In the genomic region with DNA sequence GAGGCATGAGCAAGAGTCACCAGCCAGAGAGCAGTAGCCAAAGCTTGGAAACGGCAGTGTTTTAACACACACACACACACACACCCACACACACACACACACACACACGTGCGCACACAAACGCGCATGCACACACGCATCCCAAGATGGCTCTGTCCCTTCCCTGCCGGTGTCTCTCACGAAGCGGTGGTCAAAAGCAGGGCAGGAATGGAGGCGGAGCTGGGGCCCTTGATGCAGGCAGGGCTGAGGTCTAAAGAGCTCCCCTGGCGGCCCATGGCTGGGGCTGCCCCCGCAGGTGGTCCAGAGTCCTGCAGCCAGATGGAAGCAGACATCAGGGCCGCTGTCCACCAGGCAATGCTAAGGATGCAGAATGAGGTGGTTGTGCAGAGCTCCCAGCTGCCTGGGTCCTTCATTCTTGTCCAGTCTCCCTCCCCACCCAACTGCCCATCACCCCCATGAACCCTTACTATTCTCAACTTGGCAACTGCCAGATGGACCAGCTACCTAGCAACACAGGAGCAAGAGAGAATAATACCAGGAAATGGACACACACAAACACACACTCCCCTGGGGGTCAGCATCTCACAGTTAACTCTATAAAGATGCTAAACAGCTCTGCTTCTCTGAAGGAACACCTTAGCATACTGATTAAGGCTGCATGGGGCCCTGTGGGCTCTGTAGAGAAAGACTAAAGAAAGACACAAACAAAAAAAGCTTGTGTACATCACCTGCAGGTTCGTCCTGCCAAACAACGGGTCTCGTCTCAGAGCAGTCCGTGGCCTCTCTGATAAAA, we compare ENCODE assay signal across 8 mouse cellular contexts. TPM values are rescaled to one million over a fixed set of nuclear protein-coding genes. Genes with fewer than 3 reads are reported as not detected.
DNase-seq lines count a peak whose midpoint lies in the region; ATAC-seq and TF ChIP-seq lines count a peak whose summit lies in the region.

TSS of gene Rimbp2 (minus strand) at position 209 of the 793 bp plus-strand sequence.

- WGBS in kidney, embryonic 14.5 days: 14% methylated on average over 17 of the region's 17 CpGs
- 5% methylated on average over 17 of the region's 17 CpGs for WGBS in hindbrain, embryonic 14.5 days
- WGBS in limb, embryonic 14.5 days: 12% methylated on average over 17 of the region's 17 CpGs

- H3K4me2 ChIP-seq in kidney, embryonic 14.5 days (replicated peaks; ENCODE audit: low read depth, low read length): peak within 1 kb of the TSS; percentile 68
- H3K4me2 ChIP-seq in hindbrain, embryonic 14.5 days (replicated peaks): peak within 1 kb of the TSS; percentile 78
- peak within 1 kb of the TSS; percentile 68 for H3K4me2 ChIP-seq in limb, embryonic 14.5 days (replicated peaks; ENCODE audit: low read depth, low read length, severe bottlenecking)

- H3K9ac ChIP-seq in kidney, embryonic 14.5 days (ENCODE audit: low read depth, low read length): peak within 1 kb of the TSS; percentile 42
- H3K9ac ChIP-seq in hindbrain, embryonic 14.5 days: peak within 1 kb of the TSS; percentile 85
- 0 out of 2 replicates have a peak within 1 kb of the TSS, but pooled peaks have one; percentile 16 for H3K9ac ChIP-seq in limb, embryonic 14.5 days (ENCODE audit: low read depth, low read length, severe bottlenecking)

- no peak for TF ChIP-seq POLR2A in limb, embryonic 14.5 days (IDR thresholded peaks at IDR 0.05; ENCODE audit: borderline replicate concordance, extremely low read depth, insufficient read depth, insufficient read length)

- no peaks in the 10 kb centered on the region for H3K36me3 ChIP-seq in kidney, embryonic 14.5 days (ENCODE audit: control insufficient read depth, insufficient read depth, low read length)
- no peaks in the 10 kb centered on the region for H3K36me3 ChIP-seq in hindbrain, embryonic 14.5 days (replicated peaks; ENCODE audit: control insufficient read depth, insufficient read depth)
- no peaks in the 10 kb centered on the region for H3K36me3 ChIP-seq in limb, embryonic 14.5 days (ENCODE audit: control insufficient read depth, insufficient read depth, low read length)

- peak; percentile 89 for ATAC-seq in kidney, embryonic 14.5 days (ENCODE audit: low FRiP score, low TSS enrichment)
- peak; percentile 75 for ATAC-seq in hindbrain, embryonic 14.5 days (ENCODE audit: low FRiP score)
- ATAC-seq in limb, embryonic 14.5 days (ENCODE audit: low FRiP score, low read depth): no peak

- peak within 1 kb of the TSS; percentile 34 for H3K4me3 ChIP-seq in kidney, embryonic 14.5 days (ENCODE audit: low read length)
- peak within 1 kb of the TSS; percentile 52 for H3K4me3 ChIP-seq in hindbrain, embryonic 14.5 days (replicated peaks; ENCODE audit: low read length)
- peak within 1 kb of the TSS; percentile 36 for H3K4me3 ChIP-seq in limb, embryonic 14.5 days (replicated peaks; ENCODE audit: low read length)

- H3K27ac ChIP-seq in kidney, embryonic 14.5 days (ENCODE audit: low read depth, low read length): no peak within 1 kb of the TSS
- peak within 1 kb of the TSS; percentile 91 for H3K27ac ChIP-seq in hindbrain, embryonic 14.5 days
- H3K27ac ChIP-seq in limb, embryonic 14.5 days (replicated peaks; ENCODE audit: low read depth, low read length): no peak within 1 kb of the TSS

- peaks cover 4% of the 10 kb centered on the region; the same call in 1 of the 2 replicates for H3K4me1 ChIP-seq in kidney, embryonic 14.5 days (ENCODE audit: control insufficient read depth, insufficient read depth, low read length)
- peaks cover 12% of the 10 kb centered on the region; the same call in 1 of the 2 replicates for H3K4me1 ChIP-seq in hindbrain, embryonic 14.5 days (replicated peaks; ENCODE audit: control insufficient read depth, insufficient read depth, low read length)
- H3K4me1 ChIP-seq in limb, embryonic 14.5 days (ENCODE audit: control insufficient read depth, insufficient read depth, low read length): no peaks in the 10 kb centered on the region; the same call in 1 of the 2 replicates

- H3K9me3 ChIP-seq in kidney, embryonic 14.5 days (ENCODE audit: control insufficient read depth, low read length): peaks cover 3% of the 10 kb centered on the region; the same call in 1 of the 2 replicates
- peaks cover 7% of the 10 kb centered on the region; the same call in 1 of the 2 replicates for H3K9me3 ChIP-seq in hindbrain, embryonic 14.5 days (ENCODE audit: control insufficient read depth, low read length)
- no peaks in the 10 kb centered on the region for H3K9me3 ChIP-seq in limb, embryonic 14.5 days (ENCODE audit: control insufficient read depth, low read length)

- H3K27me3 ChIP-seq in kidney, embryonic 14.5 days (ENCODE audit: control insufficient read depth, insufficient read depth, low read length): peaks cover 2% of the 10 kb centered on the region; the same call in 1 of the 2 replicates
- no peaks in the 10 kb centered on the region for H3K27me3 ChIP-seq in hindbrain, embryonic 14.5 days (ENCODE audit: control insufficient read depth, insufficient read depth, low read length)
- 0 out of 2 replicates have a peak, but pooled peaks cover 5% of the 10 kb centered on the region for H3K27me3 ChIP-seq in limb, embryonic 14.5 days (ENCODE audit: control insufficient read depth, insufficient read depth, low read length)

- no peak for DNase-seq in kidney, postnatal 25 days
- DNase-seq in embryo, embryonic 9.5 days (ENCODE audit: extremely low spot score): peak; percentile 73
- DNase-seq in hindbrain, embryonic 14.5 days (ENCODE audit: low spot score): peak; percentile 70
- DNase-seq in limb, embryonic 14.5 days (ENCODE audit: low spot score): no peak
- peak; percentile 75 for DNase-seq in right cerebral cortex, postnatal 14 days
- DNase-seq in spleen, postnatal 36 days (ENCODE audit: low spot score in 2 of 2): no peak
- DNase-seq in thymus, postnatal 36 days: no peak

RNA-seq across cellular contexts. Expression of gene Rimbp2, which starts in this region (rescaled TPM):
- 0.03 and 0.27 TPM in 2 replicates for polyA plus RNA-seq in kidney, embryonic 14.5 days (2014; fragmentation: Nextera tagmentation; extraction: Ambion mirVana)
- 8.1 and 8.9 TPM in 2 replicates for polyA plus RNA-seq in hindbrain, embryonic 14.5 days (2014; fragmentation: Nextera tagmentation; extraction: Ambion mirVana)
- 0.27 and 0.30 TPM in 2 replicates for polyA plus RNA-seq in limb, embryonic 14.5 days (2012; rRNA removed)
- polyA plus RNA-seq in limb, embryonic 14.5 days (2014; fragmentation: Nextera tagmentation; extraction: Ambion mirVana): 0.03 and 0.11 TPM in 2 replicates

Comparison
In these comparisons a context has a peak if more than half of its experiments do, and no peak if none do; other contexts are left out.
1. Peak in ATAC-seq, H3K4me3 ChIP-seq, H3K9ac ChIP-seq and H3K4me2 ChIP-seq in kidney, embryonic 14.5 days; RNA of the gene not detected or under 1 TPM.
2. H3K9ac ChIP-seq: peak in every context shown above with its lines; median percentile 85 in hindbrain, embryonic 14.5 days; 42 in kidney, embryonic 14.5 days; 16 in limb, embryonic 14.5 days.
3. DNase-seq: peak in embryo, embryonic 9.5 days (single experiment), hindbrain, embryonic 14.5 days (single experiment) and right cerebral cortex, postnatal 14 days (single experiment); none in kidney, postnatal 25 days (0 of 2), limb, embryonic 14.5 days (single experiment), spleen, postnatal 36 days (0 of 2) and thymus, postnatal 36 days (0 of 2).
4. Peak in every context shown above with its lines, with median percentiles within 50 percentile points of each other: H3K4me2 ChIP-seq and H3K4me3 ChIP-seq.